Mouse (Mus musculus) leukemia stem cell, adult 10-12 weeks (primary cell): ENCODE measurements around the gene Akap7. TPM values are rescaled to one million over a fixed set of nuclear protein-coding genes. Genes with fewer than 3 reads are reported as not detected.

Experiments
- polyA plus RNA-seq: library from polyadenylated mRNA; stranded (reverse); fragments of >175 nt; gene quantifications from 2 replicates; pipeline ENCODE4 v1.2.3, GENCODE M21; 2012; ENCODE audit warnings: low replicate concordance

Akap7 gene
- polyA plus RNA-seq = 4.7 and 9.9 TPM in 2 replicates

DNA sequence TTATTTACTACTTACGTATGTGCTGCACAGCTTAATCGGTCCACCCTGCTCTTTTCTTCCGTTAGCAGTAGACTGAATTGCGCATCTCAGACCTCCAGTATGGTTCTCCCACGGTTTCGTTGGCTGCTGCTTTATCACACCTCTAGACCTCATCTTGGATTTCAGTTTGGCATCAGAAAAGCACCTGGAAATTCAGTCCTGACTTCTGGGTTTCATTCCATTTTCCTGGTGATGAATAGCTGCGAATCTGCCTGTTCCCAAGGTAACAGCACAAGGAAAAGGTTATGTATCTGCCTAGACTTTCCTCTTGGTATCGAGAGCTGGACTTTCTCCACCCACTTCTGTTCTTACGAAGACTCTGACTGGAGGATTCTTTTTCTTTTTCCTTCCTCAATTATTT, at the start of gene Akap7:
Gene Akap7 (minus strand): TSS at position 101 of the 400 bp plus-strand sequence.

Other genes with a start within 250 kb of the Akap7 start
- 16.5 and 22.7 TPM in 2 replicates for gene Epb41l2, start 51.9 kb upstream of the Akap7 start, polyA plus RNA-seq
- gene Smlr1, start 228.4 kb upstream of the Akap7 start, polyA plus RNA-seq = not detected in 2 replicates